Mouse (Mus musculus): ENCODE measurements around the gene Fcgr3.

GRCm38 (mm10) chr1:171097612-171098011 lies 32.9 kb upstream of the Fcgr3 start:
- TF ChIP-seq MYOD1 (IDR thresholded peaks at IDR 0.05; ENCODE audit: control insufficient read depth, insufficient read length, low read depth): no peak
- no peak for TF ChIP-seq CTCF (IDR thresholded peaks at IDR 0.05; ENCODE audit: control insufficient read depth, insufficient read depth, insufficient read length)
- TF ChIP-seq MYOG (IDR thresholded peaks at IDR 0.05; ENCODE audit: control insufficient read depth, extremely low read depth, insufficient read length): no peak

All from C2C12 (cell line).